Mouse (Mus musculus): ENCODE results near the gene Wrap53.
"Not testable (repeated sequence)": the region's sequence is repeated elsewhere in the genome, so short reads cannot be mapped to it uniquely, and the experiment has no call there.

Wrap53 gene

GRCm38 (mm10) chr11:69565131-69565530, 14.9 kb downstream of the Wrap53 start:
- in situ Hi-C loops (cut with MboI, MseI), result no loop called here

- in situ Hi-C loops (cut with MboI, MseI), result no loop called here
Observed at GRCm38 (mm10) chr11:69564391-69564790, 15.7 kb downstream of the Wrap53 start.

- in situ Hi-C loops (cut with MboI, MseI), result no loop called here
Observed at GRCm38 (mm10) chr11:69563373-69563772, 16.7 kb downstream of the Wrap53 start.

GRCm38 (mm10) chr11:69560896-69561854, 18.9 kb downstream of the Wrap53 start:
- in situ Hi-C loops (cut with MboI, MseI), result no loop called here

GRCm38 (mm10) chr11:69559851-69560765, 19.9 kb downstream of the Wrap53 start, which contains the start of gene Efnb3:
TSS of gene Efnb3 (minus strand) at chr11:69560205.
- in situ Hi-C loops (cut with MboI, MseI), result no loop called here

- in situ Hi-C loops (cut with MboI, MseI), result no loop called here
Observed at GRCm38 (mm10) chr11:69559183-69559582, 20.9 kb downstream of the Wrap53 start.

GRCm38 (mm10) chr11:69558756-69559155, 21.3 kb downstream of the Wrap53 start:
- in situ Hi-C loops (cut with MboI, MseI), result no loop called here

GRCm38 (mm10) chr11:69557381-69557958, 22.6 kb downstream of the Wrap53 start:
- in situ Hi-C loops (cut with MboI, MseI), result no loop called here

- in situ Hi-C loops (cut with MboI, MseI), result no loop called here
Observed at GRCm38 (mm10) chr11:69554539-69555140, 25.4 kb downstream of the Wrap53 start.

- in situ Hi-C loops (cut with MboI, MseI), result no loop called here
Observed at GRCm38 (mm10) chr11:69553341-69553721, 26.7 kb downstream of the Wrap53 start.

GRCm38 (mm10) chr11:69552622-69553340, 27.3 kb downstream of the Wrap53 start:
- in situ Hi-C loops (cut with MboI, MseI), result no loop called here

- in situ Hi-C loops (cut with MboI, MseI), result no loop called here
Observed at GRCm38 (mm10) chr11:69551310-69551709, 28.7 kb downstream of the Wrap53 start.

- in situ Hi-C loops (cut with MboI, MseI), result no loop called here
Observed at GRCm38 (mm10) chr11:69549060-69549656, 30.9 kb downstream of the Wrap53 start, which contains the start of gene Dnah2. TSS of gene Dnah2 (minus strand) at chr11:69549110.

GRCm38 (mm10) chr11:69547071-69547470, 33.0 kb downstream of the Wrap53 start:
- in situ Hi-C loops (cut with MboI, MseI), result no loop called here

- in situ Hi-C loops (cut with MboI, MseI), result no loop called here
Observed at GRCm38 (mm10) chr11:69546423-69547053, 33.5 kb downstream of the Wrap53 start.

GRCm38 (mm10) chr11:69545957-69546356, 34.1 kb downstream of the Wrap53 start:
- in situ Hi-C loops (cut with MboI, MseI), result no loop called here

- in situ Hi-C loops (cut with MboI, MseI), result no loop called here
Observed at GRCm38 (mm10) chr11:69543598-69543997, 36.5 kb downstream of the Wrap53 start.

- in situ Hi-C loops (cut with MboI, MseI), result not testable (repeated sequence)
Observed at GRCm38 (mm10) chr11:69541741-69542140, 38.3 kb downstream of the Wrap53 start.

- in situ Hi-C loops (cut with MboI, MseI), result no loop called here
Observed at GRCm38 (mm10) chr11:69540700-69541099, 39.4 kb downstream of the Wrap53 start.

GRCm38 (mm10) chr11:69534990-69535389, 45.1 kb downstream of the Wrap53 start:
- in situ Hi-C loops (cut with MboI, MseI), result no loop called here

All from T-helper 2 cell (primary cell).